Comparison of ENCODE assay signal across 33 mouse cellular contexts in genomic region chr15:98883661-98884060, GRCm38 (mm10). TPM values are rescaled to one million over a fixed set of nuclear protein-coding genes. Genes with fewer than 3 reads are reported as not detected.
DNase-seq lines count a peak whose midpoint lies in the region; ATAC-seq and TF ChIP-seq lines count a peak whose summit lies in the region.
"Had no signal": no experiment of that assay in that cellular context is flagged by ENCODE, and none has a peak within 500 bp of the region (broad histone marks: within the 10 kb centered on the region; RNA-seq: fewer than 3 reads in every experiment).

No protein-coding gene starts in this region.

- no peak for TF ChIP-seq CTCF in intestine, postnatal 0 days (IDR thresholded peaks at IDR 0.05; ENCODE audit: low read depth)
- TF ChIP-seq CTCF in small intestine, adult 2 months (IDR thresholded peaks at IDR 0.05; ENCODE audit: extremely low read depth, insufficient read length, insufficient replicate concordance, low read depth, low read length), result no peak

- ATAC-seq in kidney, embryonic 14.5 days (ENCODE audit: low FRiP score, low TSS enrichment), result no peak
- peak; percentile 61 for ATAC-seq in intestine, postnatal 0 days
- ATAC-seq: activated CD4-positive, CD25-positive, alpha-beta regulatory T cell, adult 4 months; forebrain, embryonic 16.5 days; inflammation-experienced regulatory T-cells, adult 6 months; midbrain, embryonic 15.5 days had no signal

- intact Hi-C loops in heart, postnatal 36 days (cut with DNase I), result no loop called here

- no peak for TF ChIP-seq POLR2A in small intestine, adult 2 months (IDR thresholded peaks at IDR 0.05; ENCODE audit: low read depth, low read length)

- H3K27me3 ChIP-seq in kidney, embryonic 14.5 days (ENCODE audit: control insufficient read depth, insufficient read depth, low read length), result no peaks in the 10 kb centered on the region
- H3K27me3 ChIP-seq in intestine, postnatal 0 days (replicated peaks; ENCODE audit: control insufficient read depth, insufficient read depth, low read length), result no peaks in the 10 kb centered on the region
- H3K27me3 ChIP-seq in small intestine, adult 2 months (ENCODE audit: control insufficient read depth, insufficient read depth, low read length), result no peaks in the 10 kb centered on the region
- H3K27me3 ChIP-seq: hindbrain, embryonic 15.5 days; midbrain, embryonic 15.5 days; neural tube, embryonic 15.5 days had no signal

- peak; percentile 68 for DNase-seq in adrenal gland, adult 2 months
- DNase-seq in adrenal gland, postnatal 14 days, result no peak
- peak; percentile 78 to 86 for DNase-seq in kidney, adult 8-10 months
- no peak for DNase-seq in heart, postnatal 36 days
- DNase-seq in frontal cortex, postnatal 25 days (ENCODE audit: low spot score in 2 of 2), result no peak
- DNase-seq: adrenal gland, adult 8-10 months; cerebellum, adult 11-12 months; cerebellum, postnatal 10 days; gastrocnemius, postnatal 10 days; heart, postnatal 10 days; lung, embryonic 14.5 days; retina, postnatal 1 day; right cerebral cortex, postnatal 14 days; thymus, adult 18-20 months; thymus, postnatal 25 days had no signal

- no peak overlapping the region for H3K4me3 ChIP-seq in kidney, embryonic 14.5 days (ENCODE audit: low read length)
- no peak overlapping the region for H3K4me3 ChIP-seq in intestine, postnatal 0 days (ENCODE audit: low read depth, low read length)
- H3K4me3 ChIP-seq in small intestine, adult 2 months (ENCODE audit: low read depth, low read length), result no peak overlapping the region
- H3K4me3 ChIP-seq: erythroblast, embryonic 14.5 days; heart, embryonic 13.5 days; hindbrain, embryonic 10.5 days; hindbrain, embryonic 15.5 days; limb, embryonic 12.5 days; midbrain, embryonic 10.5 days; midbrain, embryonic 15.5 days; neural tube, embryonic 15.5 days had no signal

- no peak overlapping the region for H3K9ac ChIP-seq in kidney, embryonic 14.5 days (ENCODE audit: low read depth, low read length)
- no peak overlapping the region for H3K9ac ChIP-seq in intestine, postnatal 0 days (ENCODE audit: low read depth, low read length)
- H3K9ac ChIP-seq: heart, embryonic 13.5 days; hindbrain, embryonic 15.5 days; limb, embryonic 12.5 days; liver, embryonic 14.5 days; lung, embryonic 14.5 days; midbrain, embryonic 15.5 days; neural tube, embryonic 15.5 days had no signal

- peaks cover 4% of the 10 kb centered on the region; the same call in 1 of the 2 replicates for H3K4me1 ChIP-seq in kidney, embryonic 14.5 days (ENCODE audit: control insufficient read depth, insufficient read depth, low read length)
- H3K4me1 ChIP-seq in intestine, postnatal 0 days (replicated peaks; ENCODE audit: control insufficient read depth, insufficient read depth, low read length), result 0 out of 2 replicates have a peak, but pooled peaks cover 3% of the 10 kb centered on the region
- H3K4me1 ChIP-seq in small intestine, adult 2 months (ENCODE audit: control insufficient read depth, insufficient read depth, insufficient read length, low read length), result peaks cover 2% of the 10 kb centered on the region; the same call in 1 of the 2 replicates

- H3K27ac ChIP-seq in kidney, embryonic 14.5 days (ENCODE audit: low read depth, low read length), result no peak overlapping the region
- H3K27ac ChIP-seq in intestine, postnatal 0 days (ENCODE audit: low read depth, low read length), result peak overlapping the region; percentile 73
- H3K27ac ChIP-seq in small intestine, adult 2 months (ENCODE audit: insufficient read depth, low read depth, low read length), result peak overlapping the region; percentile 94
- H3K27ac ChIP-seq: heart, embryonic 13.5 days; hindbrain, embryonic 10.5 days; hindbrain, embryonic 15.5 days; limb, embryonic 12.5 days; liver, embryonic 14.5 days; midbrain, embryonic 10.5 days; midbrain, embryonic 15.5 days; neural tube, embryonic 15.5 days had no signal

- H3K9me3 ChIP-seq in kidney, embryonic 14.5 days (ENCODE audit: control insufficient read depth, low read length), result no peaks in the 10 kb centered on the region
- no peaks in the 10 kb centered on the region for H3K9me3 ChIP-seq in intestine, postnatal 0 days (ENCODE audit: control insufficient read depth)
- H3K9me3 ChIP-seq: heart, embryonic 13.5 days; hindbrain, embryonic 10.5 days; hindbrain, embryonic 15.5 days; limb, embryonic 12.5 days; midbrain, embryonic 10.5 days; midbrain, embryonic 15.5 days; neural tube, embryonic 15.5 days had no signal

- H3K4me2 ChIP-seq in kidney, embryonic 14.5 days (replicated peaks; ENCODE audit: low read depth, low read length), result no peak overlapping the region
- no peak overlapping the region for H3K4me2 ChIP-seq in intestine, postnatal 0 days (replicated peaks; ENCODE audit: low read depth)
- H3K4me2 ChIP-seq: heart, embryonic 13.5 days; hindbrain, embryonic 15.5 days; limb, embryonic 12.5 days; lung, embryonic 14.5 days; midbrain, embryonic 15.5 days; neural tube, embryonic 15.5 days had no signal

- no peaks in the 10 kb centered on the region for H3K36me3 ChIP-seq in kidney, embryonic 14.5 days (ENCODE audit: control insufficient read depth, insufficient read depth, low read length)
- peaks cover 5% of the 10 kb centered on the region; the same call in 1 of the 2 replicates for H3K36me3 ChIP-seq in intestine, postnatal 0 days (ENCODE audit: control insufficient read depth, insufficient read depth)
- H3K36me3 ChIP-seq in small intestine, adult 2 months (ENCODE audit: control insufficient read depth, insufficient read depth, low read length), result 0 out of 2 replicates have a peak, but pooled peaks cover 3% of the 10 kb centered on the region
- H3K36me3 ChIP-seq: heart, embryonic 13.5 days; hindbrain, embryonic 10.5 days; hindbrain, embryonic 15.5 days; limb, embryonic 12.5 days; midbrain, embryonic 15.5 days; neural tube, embryonic 15.5 days had no signal

RNA-seq across cellular contexts. Expression of gene Rhebl1, which starts 10.7 kb away (rescaled TPM):
- 1 to 10 TPM in 1 of 2 experiments, under 1 TPM in 1; 0.69 to 3.6 TPM for total RNA-seq in adrenal gland, adult 2 months (2021)
- polyA plus RNA-seq in adrenal gland, adult 2 months (2012; rRNA removed), result 1.3 and 2.0 TPM in 2 replicates
- total RNA-seq in adrenal gland, postnatal 14 days (2021), result 3.0 and 3.6 TPM in 2 replicates
- 14.4 and 22.4 TPM in 2 replicates for polyA plus RNA-seq in kidney, embryonic 14.5 days (2014; fragmentation: Nextera tagmentation; extraction: Ambion mirVana)
- 9.4 and 9.7 TPM in 2 replicates for polyA plus RNA-seq in intestine, postnatal 0 days (2015; fragmentation: Nextera tagmentation; extraction: Ambion mirVana)
- polyA plus RNA-seq in small intestine, adult 2 months (2012; rRNA removed), result 5.3 and 24.1 TPM in 2 replicates
- total RNA-seq in heart, postnatal 36 days (2021), result 1 to 10 TPM; 3.0 to 4.3 TPM

RNA-seq across cellular contexts. Expression of gene Kmt2d, which starts 12.7 kb away (rescaled TPM):
- 10 to 100 TPM; 36.8 to 58.2 TPM for total RNA-seq in adrenal gland, adult 2 months (2021)
- polyA plus RNA-seq in adrenal gland, adult 2 months (2012; rRNA removed), result 21.0 and 22.3 TPM in 2 replicates
- 64.0 and 66.6 TPM in 2 replicates for total RNA-seq in adrenal gland, postnatal 14 days (2021)
- 17.5 and 21.4 TPM in 2 replicates for polyA plus RNA-seq in kidney, embryonic 14.5 days (2014; fragmentation: Nextera tagmentation; extraction: Ambion mirVana)
- 5.3 and 6.5 TPM in 2 replicates for polyA plus RNA-seq in intestine, postnatal 0 days (2015; fragmentation: Nextera tagmentation; extraction: Ambion mirVana)
- 19.4 and 36.2 TPM in 2 replicates for polyA plus RNA-seq in small intestine, adult 2 months (2012; rRNA removed)
- 10 to 100 TPM; 56.9 to 60.3 TPM for total RNA-seq in heart, postnatal 36 days (2021)

RNA-seq across cellular contexts. Expression of gene Dhh, which starts 14.7 kb away (rescaled TPM):
- total RNA-seq in adrenal gland, adult 2 months (2021), result 1 to 10 TPM; 2.3 to 3.5 TPM
- polyA plus RNA-seq in adrenal gland, adult 2 months (2012; rRNA removed), result 3.1 and 3.8 TPM in 2 replicates
- 1.9 and 3.5 TPM in 2 replicates for total RNA-seq in adrenal gland, postnatal 14 days (2021)
- 0.54 and 0.84 TPM in 2 replicates for polyA plus RNA-seq in kidney, embryonic 14.5 days (2014; fragmentation: Nextera tagmentation; extraction: Ambion mirVana)
- polyA plus RNA-seq in intestine, postnatal 0 days (2015; fragmentation: Nextera tagmentation; extraction: Ambion mirVana), result 0.88 and 0.93 TPM in 2 replicates
- polyA plus RNA-seq in small intestine, adult 2 months (2012; rRNA removed), result 0.33 and 0.55 TPM in 2 replicates
- 1 to 10 TPM; 1.7 to 1.9 TPM for total RNA-seq in heart, postnatal 36 days (2021)
- total RNA-seq: CH12.LX; common myeloid progenitor, adult 5-6 weeks; megakaryocyte progenitor cell, adult 5-6 weeks had no signal
- polyA plus RNA-seq: erythroblast, embryonic 14.5 days had no signal

RNA-seq across cellular contexts. Expression of gene Lmbr1l, which starts 34.4 kb away (rescaled TPM):
- total RNA-seq in adrenal gland, adult 2 months (2021), result 10 to 100 TPM; 11.5 to 14.2 TPM
- 36.3 and 58.5 TPM in 2 replicates for polyA plus RNA-seq in adrenal gland, adult 2 months (2012; rRNA removed)
- 21.4 and 26.3 TPM in 2 replicates for total RNA-seq in adrenal gland, postnatal 14 days (2021)
- 5.5 and 8.6 TPM in 2 replicates for polyA plus RNA-seq in kidney, embryonic 14.5 days (2014; fragmentation: Nextera tagmentation; extraction: Ambion mirVana)
- 27.0 and 30.6 TPM in 2 replicates for polyA plus RNA-seq in intestine, postnatal 0 days (2015; fragmentation: Nextera tagmentation; extraction: Ambion mirVana)
- polyA plus RNA-seq in small intestine, adult 2 months (2012; rRNA removed), result 183 and 395 TPM in 2 replicates
- total RNA-seq in heart, postnatal 36 days (2021), result 10 to 100 TPM; 15.0 TPM

RNA-seq across cellular contexts. Expression of gene Tuba1b, which starts 50.7 kb away (rescaled TPM):
- total RNA-seq in adrenal gland, adult 2 months (2021), result 100 to 1,000 TPM; 235 to 261 TPM
- polyA plus RNA-seq in adrenal gland, adult 2 months (2012; rRNA removed), result 616 and 725 TPM in 2 replicates
- 337 and 342 TPM in 2 replicates for total RNA-seq in adrenal gland, postnatal 14 days (2021)
- 1,971 and 2,088 TPM in 2 replicates for polyA plus RNA-seq in kidney, embryonic 14.5 days (2014; fragmentation: Nextera tagmentation; extraction: Ambion mirVana)
- 391 and 435 TPM in 2 replicates for polyA plus RNA-seq in intestine, postnatal 0 days (2015; fragmentation: Nextera tagmentation; extraction: Ambion mirVana)
- polyA plus RNA-seq in small intestine, adult 2 months (2012; rRNA removed), result 455 and 523 TPM in 2 replicates
- 100 to 1,000 TPM; 130 to 145 TPM for total RNA-seq in heart, postnatal 36 days (2021)

Comparison
In these comparisons a context has a peak if more than half of its experiments do, and no peak if none do; other contexts are left out.
1. DNase-seq: peak in adrenal gland, adult 2 months (single experiment) and kidney, adult 8-10 months (2 of 2); none in adrenal gland, postnatal 14 days (single experiment), heart, postnatal 36 days (0 of 2) and frontal cortex, postnatal 25 days (0 of 2).